In the genomic region with DNA sequence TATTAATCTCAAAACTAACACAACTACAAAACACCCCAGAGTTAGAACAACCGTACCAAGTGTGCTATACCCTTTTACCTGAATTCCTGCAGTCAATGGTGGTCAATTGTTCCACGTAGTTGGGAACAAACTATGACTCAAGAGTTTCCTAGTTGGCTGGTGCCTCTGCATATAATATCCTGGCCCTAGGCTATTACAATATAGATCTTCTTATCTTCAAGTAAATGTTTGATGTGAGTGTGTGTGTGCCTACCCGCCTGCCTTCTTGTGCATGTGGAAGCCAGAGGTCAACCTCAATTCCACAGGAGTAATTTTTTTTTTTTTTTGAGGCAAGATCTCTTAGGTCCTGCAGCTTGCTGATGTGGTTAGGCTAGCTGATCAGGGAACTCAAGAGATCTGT, we compare ENCODE assay signal across 34 mouse cellular contexts.
"Had no signal": no experiment of that assay in that cellular context is flagged by ENCODE, and none has a peak within 500 bp of the region (broad histone marks: within the 10 kb centered on the region; RNA-seq: fewer than 3 reads in every experiment).

No protein-coding gene starts in this region.

- DNase-seq: heart, postnatal 10 days; heart, postnatal 14 days; heart, postnatal 36 days; heart, postnatal 4 days; kidney, adult 11 months; kidney, adult 18-20 months; kidney, adult 2 months; kidney, adult 8-10 months; kidney, adult 9 months; kidney, postnatal 10 days; kidney, postnatal 14 days; kidney, postnatal 25 days; kidney, postnatal 36 days; kidney, postnatal 4 days; layer of hippocampus, adult 9-11 months; layer of hippocampus, postnatal 36 days had no signal

- H3K4me1 ChIP-seq: heart, embryonic 10.5 days; heart, embryonic 12.5 days; heart, embryonic 13.5 days; heart, embryonic 15.5 days; hindbrain, embryonic 10.5 days; hindbrain, embryonic 12.5 days; hindbrain, embryonic 13.5 days; hindbrain, embryonic 15.5 days; intestine, embryonic 15.5 days; kidney, embryonic 15.5 days had no signal

- H3K9ac ChIP-seq: heart, embryonic 12.5 days; heart, embryonic 13.5 days; heart, embryonic 15.5 days; hindbrain, embryonic 12.5 days; hindbrain, embryonic 13.5 days; hindbrain, embryonic 14.5 days; hindbrain, embryonic 15.5 days; intestine, embryonic 15.5 days; kidney, embryonic 15.5 days had no signal

- H3K4me2 ChIP-seq: heart, embryonic 11.5 days; heart, embryonic 12.5 days; heart, embryonic 13.5 days; heart, embryonic 15.5 days; hindbrain, embryonic 12.5 days; hindbrain, embryonic 13.5 days; hindbrain, embryonic 14.5 days; hindbrain, embryonic 15.5 days; intestine, embryonic 15.5 days; kidney, embryonic 15.5 days had no signal

- H3K36me3 ChIP-seq: heart, embryonic 10.5 days; heart, embryonic 12.5 days; heart, embryonic 13.5 days; heart, embryonic 15.5 days; hindbrain, embryonic 10.5 days; hindbrain, embryonic 12.5 days; hindbrain, embryonic 13.5 days; hindbrain, embryonic 15.5 days; intestine, embryonic 15.5 days; kidney, embryonic 15.5 days had no signal

- ATAC-seq: hindbrain, embryonic 16.5 days; hindbrain, postnatal 0 days; inflammation-experienced regulatory T-cells, adult 6 months; intestine, embryonic 15.5 days; intestine, embryonic 16.5 days; intestine, postnatal 0 days had no signal

- H3K27me3 ChIP-seq: heart, embryonic 12.5 days; heart, embryonic 13.5 days; heart, embryonic 15.5 days; hindbrain, embryonic 12.5 days; hindbrain, embryonic 13.5 days; hindbrain, embryonic 15.5 days; intestine, embryonic 15.5 days; kidney, embryonic 15.5 days had no signal

- H3K4me3 ChIP-seq: heart, embryonic 10.5 days; heart, embryonic 12.5 days; heart, embryonic 13.5 days; heart, embryonic 15.5 days; hindbrain, embryonic 10.5 days; hindbrain, embryonic 12.5 days; hindbrain, embryonic 13.5 days; hindbrain, embryonic 15.5 days; intestine, embryonic 15.5 days; kidney, embryonic 15.5 days had no signal

- H3K9me3 ChIP-seq: heart, embryonic 10.5 days; heart, embryonic 12.5 days; heart, embryonic 13.5 days; heart, embryonic 15.5 days; hindbrain, embryonic 10.5 days; hindbrain, embryonic 12.5 days; hindbrain, embryonic 13.5 days; hindbrain, embryonic 15.5 days; intestine, embryonic 15.5 days; kidney, embryonic 15.5 days had no signal

- H3K27ac ChIP-seq: heart, embryonic 10.5 days; heart, embryonic 13.5 days; heart, embryonic 15.5 days; hindbrain, embryonic 10.5 days; hindbrain, embryonic 12.5 days; hindbrain, embryonic 13.5 days; hindbrain, embryonic 14.5 days; hindbrain, embryonic 15.5 days; hindbrain, postnatal 0 days; intestine, embryonic 15.5 days; kidney, embryonic 15.5 days; kidney, postnatal 0 days had no signal
